Mouse (Mus musculus): ENCODE results near the gene Calm5. TPM values are rescaled to one million over a fixed set of nuclear protein-coding genes. Genes with fewer than 3 reads are reported as not detected.
"Not testable (repeated sequence)": the region's sequence is repeated elsewhere in the genome, so short reads cannot be mapped to it uniquely, and the experiment has no call there.

Gene Calm5
- polyA plus RNA-seq, 1 experiment from 2014 or later, result not detected

DNA sequence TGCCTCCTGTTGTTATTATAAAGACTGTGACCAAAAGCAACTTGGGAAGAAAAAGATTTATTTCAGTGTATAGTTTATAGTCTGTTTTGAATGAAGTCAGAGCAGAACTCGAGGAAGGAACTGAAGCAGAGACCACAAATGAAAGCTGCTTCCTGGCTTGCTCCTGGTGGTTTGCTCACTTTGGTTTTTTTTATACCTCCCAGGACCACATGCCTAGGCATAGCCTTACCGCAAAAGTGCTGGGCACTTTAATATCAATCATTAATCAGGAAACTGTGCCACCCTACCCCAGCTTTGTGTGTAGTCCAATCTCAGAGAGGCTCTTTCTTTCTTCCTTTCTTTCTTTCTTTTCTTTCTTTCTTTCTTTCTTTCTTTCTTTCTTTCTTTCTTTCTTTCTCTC, 21.5 kb upstream of the Calm5 start:
- WGBS (ENCODE audit: insufficient replicate concordance), result 6% methylated on average over 2 of the region's 2 CpGs
- no peaks in the 10 kb centered on the region for H3K9me3 ChIP-seq (replicated peaks)

GRCm38 (mm10) chr13:3833644-3834043, 20.3 kb upstream of the Calm5 start:
- not testable (repeated sequence) for H3K27ac ChIP-seq (replicated peaks); H3K9me3 ChIP-seq (replicated peaks); H3K36me3 ChIP-seq (replicated peaks); H3K4me1 ChIP-seq (replicated peaks); H3K9ac ChIP-seq; H3K4me3 ChIP-seq (replicated peaks); H3K4me2 ChIP-seq; H3K27me3 ChIP-seq; ATAC-seq (ENCODE audit: insufficient read depth)

More for the DNA sequence above, 21.5 kb upstream of the Calm5 start:
- Histone ChIP-seq H3K9ac (no peak overlapping the region), H3K27ac (replicated peaks) (no peak overlapping the region), H3K4me2 (no peak overlapping the region), H3K27me3 (0 out of 2 replicates have a peak, but pooled peaks cover 3% of the 10 kb centered on the region), H3K36me3 (replicated peaks) (no peaks in the 10 kb centered on the region), H3K4me1 (replicated peaks) (no peaks in the 10 kb centered on the region), H3K4me3 (replicated peaks) (no peak overlapping the region)
- no peak for ATAC-seq (ENCODE audit: insufficient read depth)

DNA sequence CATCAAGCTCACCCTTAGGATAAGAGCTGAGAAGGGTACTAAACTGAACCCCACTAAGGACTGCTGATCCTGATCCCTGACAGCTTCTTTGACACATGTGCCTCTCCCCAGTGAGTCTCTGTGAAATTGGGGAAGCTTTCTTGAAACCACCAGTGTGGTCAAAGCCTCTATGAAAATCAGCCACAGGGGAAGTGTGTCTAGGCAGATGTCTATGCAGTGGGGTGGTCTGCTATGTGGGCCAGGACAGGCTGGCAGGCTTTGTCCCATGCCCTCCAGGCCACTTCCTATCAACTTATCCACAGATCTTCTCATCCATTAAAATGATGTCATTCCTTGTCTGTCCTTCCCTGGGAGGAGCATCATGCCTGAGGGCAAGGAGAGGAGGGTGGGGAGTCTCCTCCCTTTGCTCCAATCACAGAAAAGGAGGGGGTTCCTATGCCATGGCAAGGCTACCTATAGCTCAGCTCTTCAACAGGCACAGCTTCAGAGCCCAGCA, 16.6 kb upstream of the Calm5 start, which contains the start of gene Calm4:
TSS of gene Calm4 (plus strand) at position 446 of the 496 bp plus-strand sequence.
- H3K9me3 ChIP-seq (replicated peaks); H3K9ac ChIP-seq; H3K36me3 ChIP-seq (replicated peaks); H3K4me2 ChIP-seq; H3K4me3 ChIP-seq (replicated peaks); H3K4me1 ChIP-seq (replicated peaks); H3K27me3 ChIP-seq; ATAC-seq (ENCODE audit: insufficient read depth); H3K27ac ChIP-seq (replicated peaks): not testable (repeated sequence)

GRCm38 (mm10) chr13:3840662-3841061, 13.3 kb upstream of the Calm5 start:
- H3K36me3 ChIP-seq (replicated peaks); H3K27me3 ChIP-seq; H3K9me3 ChIP-seq (replicated peaks); H3K4me2 ChIP-seq; H3K9ac ChIP-seq; H3K27ac ChIP-seq (replicated peaks); H3K4me3 ChIP-seq (replicated peaks); H3K4me1 ChIP-seq (replicated peaks): not testable (repeated sequence)
- ATAC-seq (ENCODE audit: insufficient read depth), result peak; percentile 44; the same call in 1 of the 2 replicates

- no peak overlapping the region for H3K9ac ChIP-seq
- H3K4me2 ChIP-seq, result no peak overlapping the region
- peaks cover 14% of the 10 kb centered on the region for H3K27me3 ChIP-seq
- no peaks in the 10 kb centered on the region for H3K9me3 ChIP-seq (replicated peaks)
- no peak overlapping the region for H3K27ac ChIP-seq (replicated peaks)
- H3K4me3 ChIP-seq (replicated peaks), result no peak overlapping the region
- WGBS (ENCODE audit: insufficient replicate concordance), result 63% methylated on average over 1 of the region's 1 CpGs
- no peaks in the 10 kb centered on the region for H3K4me1 ChIP-seq (replicated peaks)
- H3K36me3 ChIP-seq (replicated peaks), result no peaks in the 10 kb centered on the region
- no peak for ATAC-seq (ENCODE audit: insufficient read depth)
These were observed 3.6 kb upstream of the Calm5 start for GRCm38 (mm10) chr13:3850330-3850729.

- Histone ChIP-seq H3K4me3 (replicated peaks) (no peak overlapping the region), H3K27me3 (peaks cover 14% of the 10 kb centered on the region), H3K4me2 (no peak overlapping the region), H3K27ac (replicated peaks) (no peak overlapping the region), H3K4me1 (replicated peaks) (peaks cover 7% of the 10 kb centered on the region; the same call in 1 of the 2 replicates), H3K9me3 (replicated peaks) (no peaks in the 10 kb centered on the region), H3K36me3 (replicated peaks) (no peaks in the 10 kb centered on the region), H3K9ac (no peak overlapping the region)
- no peak for ATAC-seq (ENCODE audit: insufficient read depth)
- 57% methylated on average over 2 of the region's 2 CpGs for WGBS (ENCODE audit: insufficient replicate concordance)
These were observed 883 bp downstream of the Calm5 start for GRCm38 (mm10) chr13:3854856-3855255.

- 74% methylated on average over 1 of the region's 1 CpGs for WGBS (ENCODE audit: insufficient replicate concordance)
- H3K9me3 ChIP-seq (replicated peaks), result no peaks in the 10 kb centered on the region
- no peak overlapping the region for H3K4me2 ChIP-seq
- no peak overlapping the region for H3K9ac ChIP-seq
- H3K36me3 ChIP-seq (replicated peaks), result no peaks in the 10 kb centered on the region
- ATAC-seq (ENCODE audit: insufficient read depth), result no peak
- no peak overlapping the region for H3K4me3 ChIP-seq (replicated peaks)
- H3K27ac ChIP-seq (replicated peaks), result no peak overlapping the region
- peaks cover 4% of the 10 kb centered on the region; the same call in 1 of the 2 replicates for H3K27me3 ChIP-seq
- peaks cover 19% of the 10 kb centered on the region for H3K4me1 ChIP-seq (replicated peaks)
These were observed 2.3 kb downstream of the Calm5 start for GRCm38 (mm10) chr13:3856252-3856651.

DNA sequence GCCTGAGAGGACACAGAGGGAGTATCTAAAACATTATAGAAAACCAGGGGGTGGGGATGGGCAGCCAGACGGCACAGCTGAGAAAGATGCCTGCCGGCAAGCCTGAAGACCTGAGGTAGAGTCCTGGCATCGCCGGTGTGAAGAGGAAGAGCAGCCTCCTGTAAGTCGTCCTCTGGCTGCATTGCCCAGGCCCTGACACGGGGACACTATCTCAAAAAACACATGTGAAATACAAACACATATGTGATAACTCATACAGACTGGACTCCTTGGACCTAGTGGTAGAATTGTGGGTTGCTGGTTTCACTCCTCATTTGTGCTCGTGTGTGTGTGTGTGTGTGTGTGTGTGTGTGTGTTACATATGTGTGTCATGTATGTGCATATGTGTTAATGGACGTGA, 7.3 kb downstream of the Calm5 start:
- ATAC-seq (ENCODE audit: insufficient read depth), result peak; percentile 78
- H3K27ac ChIP-seq (replicated peaks), result peak overlapping the region; percentile 73
- peak overlapping the region; percentile 41 for H3K4me2 ChIP-seq
- H3K9me3 ChIP-seq (replicated peaks), result no peaks in the 10 kb centered on the region
- H3K4me3 ChIP-seq (replicated peaks), result no peak overlapping the region
- peaks cover 69% of the 10 kb centered on the region for H3K4me1 ChIP-seq (replicated peaks)
- H3K27me3 ChIP-seq, result no peaks in the 10 kb centered on the region
- H3K36me3 ChIP-seq (replicated peaks), result no peaks in the 10 kb centered on the region
- 51% methylated on average over 8 of the region's 8 CpGs for WGBS (ENCODE audit: insufficient replicate concordance)
- peak overlapping the region; percentile 13 for H3K9ac ChIP-seq

- Histone ChIP-seq H3K9me3 (replicated peaks) (no peaks in the 10 kb centered on the region), H3K36me3 (replicated peaks) (no peaks in the 10 kb centered on the region), H3K4me1 (replicated peaks) (peaks cover 74% of the 10 kb centered on the region), H3K27ac (replicated peaks) (peak overlapping the region; percentile 73), H3K4me3 (replicated peaks) (no peak overlapping the region), H3K4me2 (peak overlapping the region; percentile 59), H3K27me3 (no peaks in the 10 kb centered on the region), H3K9ac (no peak overlapping the region)
- ATAC-seq (ENCODE audit: insufficient read depth), result no peak
- 80% methylated on average over 3 of the region's 3 CpGs for WGBS (ENCODE audit: insufficient replicate concordance)
These were observed 8.4 kb downstream of the Calm5 start for GRCm38 (mm10) chr13:3862325-3862724.

- H3K4me1 ChIP-seq (replicated peaks), result peaks cover 81% of the 10 kb centered on the region
- H3K9ac ChIP-seq, result peak overlapping the region; percentile 36; the same call in 1 of the 2 replicates
- H3K4me2 ChIP-seq, result peak overlapping the region; percentile 59
- no peaks in the 10 kb centered on the region for H3K27me3 ChIP-seq
- no peaks in the 10 kb centered on the region for H3K36me3 ChIP-seq (replicated peaks)
- 53% methylated on average over 10 of the region's 10 CpGs for WGBS (ENCODE audit: insufficient replicate concordance)
- H3K4me3 ChIP-seq (replicated peaks), result peak overlapping the region; percentile 26; the same call in 1 of the 2 replicates
- ATAC-seq (ENCODE audit: insufficient read depth), result peak; percentile 56
- peak overlapping the region; percentile 73 for H3K27ac ChIP-seq (replicated peaks)
- no peaks in the 10 kb centered on the region for H3K9me3 ChIP-seq (replicated peaks)
These were observed 9.1 kb downstream of the Calm5 start for GRCm38 (mm10) chr13:3862922-3863580.

GRCm38 (mm10) chr13:3865648-3866354, 11.8 kb downstream of the Calm5 start:
- Histone ChIP-seq H3K9ac (peak overlapping the region; percentile 37), H3K4me3 (replicated peaks) (peak overlapping the region; percentile 32), H3K9me3 (replicated peaks) (no peaks in the 10 kb centered on the region), H3K36me3 (replicated peaks) (no peaks in the 10 kb centered on the region), H3K4me2 (peak overlapping the region; percentile 58), H3K27me3 (no peaks in the 10 kb centered on the region), H3K4me1 (replicated peaks) (peaks cover 99% of the 10 kb centered on the region), H3K27ac (replicated peaks) (peak overlapping the region; percentile 97)
- ATAC-seq (ENCODE audit: insufficient read depth), result no peak
- 61% methylated on average over 14 of the region's 14 CpGs for WGBS (ENCODE audit: insufficient replicate concordance)
